In genomic region chr1:80459923-80460322, GRCm38 (mm10) we compare ENCODE assay signal across 26 mouse cellular contexts. TPM values are rescaled to one million over a fixed set of nuclear protein-coding genes. Genes with fewer than 3 reads are reported as not detected.
DNase-seq lines count a peak whose midpoint lies in the region; ATAC-seq and TF ChIP-seq lines count a peak whose summit lies in the region.
"Had no signal": no experiment of that assay in that cellular context is flagged by ENCODE, and none has a peak within 500 bp of the region (broad histone marks: within the 10 kb centered on the region; RNA-seq: fewer than 3 reads in every experiment).

No protein-coding gene starts in this region.

- H3K9ac ChIP-seq in forebrain, embryonic 14.5 days (ENCODE audit: low read length) = no peak overlapping the region
- H3K9ac ChIP-seq in CH12.LX (ENCODE audit: insufficient read depth, low read depth) = no peak overlapping the region
- H3K9ac ChIP-seq in forebrain, postnatal 0 days = no peak overlapping the region
- H3K9ac ChIP-seq: embryonic facial prominence, embryonic 12.5 days had no signal

- 42% methylated on average over 1 of the region's 1 CpGs for WGBS in forebrain, embryonic 14.5 days
- 81% methylated on average over 1 of the region's 1 CpGs for WGBS in forebrain, embryonic 10.5 days
- WGBS in forebrain, postnatal 0 days = 42% methylated on average over 1 of the region's 1 CpGs
- 89% methylated on average over 1 of the region's 1 CpGs for WGBS in hindbrain, embryonic 10.5 days

- no peak for TF ChIP-seq CTCF in CH12.LX (conservative IDR thresholded peaks at IDR 0.05 in 1 of 2, IDR thresholded peaks at IDR 0.05 in 1 of 2; ENCODE audit: low read depth in 2 of 2, low read length in 2 of 2)
- no peak for TF ChIP-seq CTCF in brain, embryonic 14.5 days (IDR thresholded peaks at IDR 0.05; ENCODE audit: borderline replicate concordance, extremely low read depth, insufficient read depth, insufficient read length)
- no peak for TF ChIP-seq CTCF in forebrain, postnatal 0 days (IDR thresholded peaks at IDR 0.05; ENCODE audit: low read depth)

- peak; percentile 86; the same call in 1 of the 2 replicates for ATAC-seq in forebrain, embryonic 14.5 days
- ATAC-seq in forebrain, postnatal 0 days = peak; percentile 61; the same call in 1 of the 2 replicates
- ATAC-seq: activated CD4-positive, CD25-positive, alpha-beta regulatory T cell, adult 4 months; Patski had no signal

- no peaks in the 10 kb centered on the region for H3K79me2 ChIP-seq in CH12.LX (replicated peaks; ENCODE audit: control insufficient read depth, extremely low read depth, insufficient read depth, poor library complexity, severe bottlenecking)

- peak; percentile 92 for TF ChIP-seq EP300 in CH12.LX (IDR thresholded peaks at IDR 0.05; ENCODE audit: low read length)

- H3K4me3 ChIP-seq in forebrain, embryonic 14.5 days (ENCODE audit: low read depth, low read length) = no peak overlapping the region
- no peak overlapping the region for H3K4me3 ChIP-seq in forebrain, embryonic 10.5 days
- no peak overlapping the region for H3K4me3 ChIP-seq in CH12.LX (replicated peaks in 1 of 3; ENCODE audit: low read depth in 2 of 3, low read length in 2 of 3, poor library complexity in 1 of 3)
- no peak overlapping the region for H3K4me3 ChIP-seq in forebrain, postnatal 0 days (ENCODE audit: low read depth, low read length)
- no peak overlapping the region for H3K4me3 ChIP-seq in hindbrain, embryonic 10.5 days
- H3K4me3 ChIP-seq: embryonic facial prominence, embryonic 10.5 days; embryonic facial prominence, embryonic 12.5 days had no signal

- dilution Hi-C loops in CH12.LX (cut with MboI; ENCODE audit: extremely low pct_ligation_motif_present, extremely low pct_unique_long_range_greater_than_20kb, low sequenced_read_pairs) = no loop called here

- H3K9me3 ChIP-seq in forebrain, embryonic 14.5 days (replicated peaks; ENCODE audit: control insufficient read depth, low read length) = no peaks in the 10 kb centered on the region
- no peaks in the 10 kb centered on the region for H3K9me3 ChIP-seq in forebrain, embryonic 10.5 days
- no peaks in the 10 kb centered on the region for H3K9me3 ChIP-seq in CH12.LX (replicated peaks; ENCODE audit: low read length)
- H3K9me3 ChIP-seq in forebrain, postnatal 0 days (ENCODE audit: low read length) = no peaks in the 10 kb centered on the region
- no peaks in the 10 kb centered on the region for H3K9me3 ChIP-seq in hindbrain, embryonic 10.5 days
- H3K9me3 ChIP-seq: embryonic facial prominence, embryonic 10.5 days; embryonic facial prominence, embryonic 12.5 days; G1E had no signal

- H3K27me3 ChIP-seq in forebrain, embryonic 14.5 days (replicated peaks; ENCODE audit: control insufficient read depth, insufficient read depth, low read length) = no peaks in the 10 kb centered on the region
- H3K27me3 ChIP-seq in forebrain, embryonic 10.5 days (ENCODE audit: poor library complexity, severe bottlenecking) = no peaks in the 10 kb centered on the region
- no peaks in the 10 kb centered on the region for H3K27me3 ChIP-seq in CH12.LX (replicated peaks)
- H3K27me3 ChIP-seq in forebrain, postnatal 0 days (ENCODE audit: insufficient read depth, low read length) = no peaks in the 10 kb centered on the region
- H3K27me3 ChIP-seq in hindbrain, embryonic 10.5 days (ENCODE audit: insufficient read depth, poor library complexity, severe bottlenecking) = no peaks in the 10 kb centered on the region
- H3K27me3 ChIP-seq: embryonic facial prominence, embryonic 12.5 days had no signal

- TF ChIP-seq RAD21 in CH12.LX (IDR thresholded peaks at IDR 0.05; ENCODE audit: low read depth, low read length) = no peak

- DNase-seq in forebrain, embryonic 14.5 days (ENCODE audit: low spot score) = peak; percentile 58
- DNase-seq in forebrain, embryonic 10.5 days (ENCODE audit: extremely low spot score, low spot score) = no peak
- DNase-seq in CH12.LX (ENCODE audit: extremely low read depth) = peak; percentile 63
- DNase-seq in brain, embryonic 14.5 days (ENCODE audit: low read depth) = peak; percentile 73
- DNase-seq in forebrain, postnatal 0 days = peak; percentile 14
- DNase-seq in embryo, embryonic 11 days = no peak
- DNase-seq in hindbrain, embryonic 10.5 days (ENCODE audit: low spot score) = no peak
- DNase-seq: adrenal gland, adult 8-10 months; adrenal gland, postnatal 14 days; adrenal gland, postnatal 36 days; cerebellum, adult 11 months; cerebellum, adult 18-20 months; cerebellum, adult 8-10 months; cerebellum, adult 9-11 months; cerebellum, postnatal 14 days; cerebellum, postnatal 36 days had no signal

- H3K27ac ChIP-seq in forebrain, embryonic 14.5 days (ENCODE audit: low read depth, low read length) = no peak overlapping the region
- H3K27ac ChIP-seq in forebrain, embryonic 10.5 days = no peak overlapping the region
- H3K27ac ChIP-seq in CH12.LX (ENCODE audit: insufficient read depth, low read depth) = no peak overlapping the region
- H3K27ac ChIP-seq in forebrain, postnatal 0 days (ENCODE audit: low read depth, low read length) = no peak overlapping the region
- no peak overlapping the region for H3K27ac ChIP-seq in hindbrain, embryonic 10.5 days
- H3K27ac ChIP-seq: embryonic facial prominence, embryonic 10.5 days; embryonic facial prominence, embryonic 12.5 days had no signal

- no peaks in the 10 kb centered on the region for H3K36me3 ChIP-seq in forebrain, embryonic 14.5 days (ENCODE audit: control insufficient read depth, insufficient read depth, low read length)
- no peaks in the 10 kb centered on the region for H3K36me3 ChIP-seq in forebrain, embryonic 10.5 days (replicated peaks)
- H3K36me3 ChIP-seq in CH12.LX (replicated peaks in 1 of 2; ENCODE audit: control insufficient read depth in 1 of 2, insufficient read depth in 1 of 2, low read length in 1 of 2) = no peaks in the 10 kb centered on the region
- H3K36me3 ChIP-seq in forebrain, postnatal 0 days (ENCODE audit: insufficient read depth) = no peaks in the 10 kb centered on the region
- H3K36me3 ChIP-seq in hindbrain, embryonic 10.5 days = no peaks in the 10 kb centered on the region
- H3K36me3 ChIP-seq: embryonic facial prominence, embryonic 10.5 days; embryonic facial prominence, embryonic 12.5 days; G1E had no signal

- no peak overlapping the region for H3K4me2 ChIP-seq in forebrain, embryonic 14.5 days (ENCODE audit: low read length)
- H3K4me2 ChIP-seq in CH12.LX (ENCODE audit: insufficient read depth, low read depth, poor library complexity, severe bottlenecking) = no peak overlapping the region
- H3K4me2 ChIP-seq in forebrain, postnatal 0 days (ENCODE audit: low read depth) = no peak overlapping the region
- H3K4me2 ChIP-seq: embryonic facial prominence, embryonic 12.5 days had no signal

- in situ Hi-C loops in CH12.LX (cut with MboI; ENCODE audit: low pct_ligation_motif_present, low pct_unique_long_range_greater_than_20kb, low sequenced_read_pairs) = no loop called here

- no peaks in the 10 kb centered on the region for H3K4me1 ChIP-seq in forebrain, embryonic 14.5 days (ENCODE audit: control insufficient read depth, insufficient read depth, low read length)
- no peaks in the 10 kb centered on the region for H3K4me1 ChIP-seq in forebrain, embryonic 10.5 days
- peaks cover 13 to 32% of the 10 kb centered on the region in 2 experiments; a peak in 3 of 4 replicates for H3K4me1 ChIP-seq in CH12.LX (ENCODE audit: control insufficient read depth in 1 of 2, insufficient read depth in 2 of 2)
- peaks cover 3% of the 10 kb centered on the region; the same call in 1 of the 2 replicates for H3K4me1 ChIP-seq in forebrain, postnatal 0 days (ENCODE audit: insufficient read depth)
- H3K4me1 ChIP-seq in hindbrain, embryonic 10.5 days (replicated peaks) = no peaks in the 10 kb centered on the region
- H3K4me1 ChIP-seq: embryonic facial prominence, embryonic 10.5 days; embryonic facial prominence, embryonic 12.5 days had no signal

- no peak for TF ChIP-seq POLR2A in CH12.LX (IDR thresholded peaks at IDR 0.05; ENCODE audit: low read depth, low read length)
- TF ChIP-seq POLR2A in brain, embryonic 14.5 days (IDR thresholded peaks at IDR 0.05; ENCODE audit: borderline replicate concordance, extremely low read depth, insufficient read depth, insufficient read length, poor library complexity, severe bottlenecking) = no peak

TF ChIP-seq in CH12.LX, 34 proteins besides CTCF, POLR2A, EP300 and RAD21 (continues in another document):
- no peak for TF ChIP-seq MXI1 (IDR thresholded peaks at IDR 0.05; ENCODE audit: low read depth, low read length)
- TF ChIP-seq TCF12 (IDR thresholded peaks at IDR 0.05; ENCODE audit: low read depth, low read length) = peak; percentile 53; the same call in 1 of the 2 replicates
- no peak for TF ChIP-seq USF1 (IDR thresholded peaks at IDR 0.05; ENCODE audit: low read depth, low read length)
- TF ChIP-seq MEF2A (IDR thresholded peaks at IDR 0.05; ENCODE audit: borderline replicate concordance, low read depth, low read length) = peak; percentile 53; the same call in 1 of the 2 replicates
- no peak for TF ChIP-seq RCOR1 (conservative IDR thresholded peaks at IDR 0.05; ENCODE audit: low read depth, low read length)
- no peak for TF ChIP-seq TBP (conservative IDR thresholded peaks at IDR 0.05; ENCODE audit: low read depth, low read length)
- no peak for TF ChIP-seq CHD1 (IDR thresholded peaks at IDR 0.05; ENCODE audit: low read depth, low read length)
- peak; percentile 93 for TF ChIP-seq ETS1 (conservative IDR thresholded peaks at IDR 0.05; ENCODE audit: low read depth, low read length)
- TF ChIP-seq JUND (conservative IDR thresholded peaks at IDR 0.05; ENCODE audit: low read depth, low read length) = peak; percentile 97
- TF ChIP-seq IRF4 (IDR thresholded peaks at IDR 0.05; ENCODE audit: low read depth, low read length) = peak; percentile 93
- TF ChIP-seq MAZ (IDR thresholded peaks at IDR 0.05; ENCODE audit: low read depth, low read length) = no peak
- peak; percentile 52; the same call in 1 of the 2 replicates for TF ChIP-seq MAFK (IDR thresholded peaks at IDR 0.05; ENCODE audit: insufficient replicate concordance, low read length)
- no peak for TF ChIP-seq KAT2A (IDR thresholded peaks at IDR 0.05; ENCODE audit: insufficient replicate concordance, low read length)
- peak; percentile 49; the same call in 1 of the 2 replicates for TF ChIP-seq MYC (IDR thresholded peaks at IDR 0.05; ENCODE audit: low read depth, low read length)
- no peak for TF ChIP-seq ZNF384 (IDR thresholded peaks at IDR 0.05; ENCODE audit: low read depth, low read length)

RNA-seq across cellular contexts. Expression of gene Gm45261, which starts 1.3 kb away (rescaled TPM):
- polyA plus RNA-seq in forebrain, embryonic 14.5 days (2014; fragmentation: Nextera tagmentation; extraction: Ambion mirVana) = not detected in 2 replicates
- not detected in 2 replicates for polyA plus RNA-seq in forebrain, embryonic 10.5 days (2016; fragmentation: Nextera tagmentation; extraction: Ambion mirVana)
- total RNA-seq in CH12.LX (2012; rRNA removed) = not detected in 2 replicates
- not detected in 2 replicates for total RNA-seq in CH12.LX (2014; rRNA removed)
- not detected in 2 replicates for polyA plus RNA-seq in CH12.LX (2012; ENCODE audit: insufficient read length, low read depth)
- polyA plus RNA-seq in brain, embryonic 14.5 days (2012; rRNA removed) = not detected in 2 replicates
- total RNA-seq in forebrain, postnatal 0 days (2014; rRNA removed) = not detected in 2 replicates
- not detected in 2 replicates for polyA plus RNA-seq in forebrain, postnatal 0 days (2015; fragmentation: Nextera tagmentation; extraction: Ambion mirVana)
- polyA plus RNA-seq in hindbrain, embryonic 10.5 days (2016; fragmentation: Nextera tagmentation; extraction: Ambion mirVana) = not detected in 2 replicates
- total RNA-seq: adrenal gland, adult 18-20 months; adrenal gland, adult 8-10 months; adrenal gland, postnatal 14 days; adrenal gland, postnatal 36 days; common myeloid progenitor, adult 5-6 weeks; G1E; gastrocnemius, adult 18-20 months had no signal
- polyA plus RNA-seq: activated CD4-positive, CD25-positive, alpha-beta regulatory T cell, adult 4 months; C2C12; embryonic facial prominence, embryonic 10.5 days; embryonic facial prominence, embryonic 12.5 days; embryonic facial prominence, embryonic 14.5 days; G1E; Patski had no signal

Comparison
In these comparisons a context has a peak if more than half of its experiments do, and no peak if none do; other contexts are left out.
1. DNase-seq: peak in forebrain, embryonic 14.5 days (single experiment), CH12.LX (single experiment), brain, embryonic 14.5 days (single experiment) and forebrain, postnatal 0 days (single experiment); none in forebrain, embryonic 10.5 days (single experiment), embryo, embryonic 11 days (single experiment) and hindbrain, embryonic 10.5 days (single experiment).